Mouse (Mus musculus): ENCODE data around the gene Top2a.
"Not testable (repeated sequence)": the region's sequence is repeated elsewhere in the genome, so short reads cannot be mapped to it uniquely, and the experiment has no call there.

The Top2a gene

DNA sequence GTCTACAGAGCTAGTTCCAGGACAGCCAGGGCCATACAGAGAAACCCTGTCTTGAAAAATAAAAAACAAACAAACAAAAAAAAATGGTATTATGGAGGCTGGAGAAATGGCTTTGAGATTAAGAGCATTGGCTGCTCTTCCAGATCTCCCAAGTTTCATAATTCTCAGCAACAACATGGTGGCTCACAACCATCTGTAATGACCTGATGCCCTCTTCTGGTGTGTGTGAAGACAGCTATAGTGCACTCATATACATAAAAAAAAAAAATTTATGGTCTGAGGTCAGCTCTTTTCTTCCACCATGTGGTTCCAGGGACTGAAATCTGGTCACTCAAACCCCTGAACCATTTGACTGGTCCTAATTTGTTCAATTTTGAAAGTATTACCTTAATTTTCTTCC, 25.2 kb downstream of the Top2a start:
- in situ Hi-C loops (cut with MboI; ENCODE audit: low pct_unique_long_range_greater_than_20kb in 1 of 2, low sequenced_read_pairs in 2 of 2, unreplicated experiment in 1 of 2) = no loop called here

DNA sequence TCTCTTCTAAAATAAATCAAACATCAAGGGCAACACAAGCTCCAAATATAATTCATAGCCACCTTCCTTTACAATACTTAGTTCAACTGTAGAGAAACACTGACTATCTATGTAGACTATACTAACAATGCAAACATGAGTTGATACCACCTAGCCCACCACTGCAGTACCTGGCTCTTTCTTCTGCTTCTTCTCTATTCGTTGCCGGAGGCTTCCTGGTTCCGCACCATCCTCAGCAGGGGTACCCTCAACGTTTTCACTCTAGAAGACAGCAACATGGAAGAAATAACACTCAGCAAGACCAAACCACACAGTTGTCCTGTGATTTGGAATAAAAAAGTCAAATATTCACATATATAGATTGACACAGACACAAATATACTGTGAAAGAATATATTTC, 26.3 kb downstream of the Top2a start:
- in situ Hi-C loops (cut with MboI; ENCODE audit: low pct_unique_long_range_greater_than_20kb in 1 of 2, low sequenced_read_pairs in 2 of 2, unreplicated experiment in 1 of 2) = no loop called here

DNA sequence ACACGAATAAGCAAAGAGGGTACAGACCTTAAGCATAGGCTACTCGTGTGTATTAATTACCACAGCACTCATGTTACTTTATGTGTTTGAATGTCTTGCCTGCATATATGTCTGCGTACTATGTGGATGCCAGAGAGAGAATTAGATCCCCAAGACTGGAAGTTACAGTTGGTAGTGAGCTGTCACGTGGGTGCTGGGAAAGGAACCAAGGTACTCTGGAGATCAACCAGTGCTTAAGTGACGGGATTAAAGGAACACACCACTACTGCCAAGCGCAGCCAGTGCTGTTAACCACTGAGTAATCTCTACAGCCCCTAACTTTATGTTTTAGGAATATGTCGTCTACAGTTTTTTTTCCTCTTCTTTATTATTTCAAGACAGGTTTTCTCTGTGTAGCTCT, 28.0 kb downstream of the Top2a start:
- in situ Hi-C loops (cut with MboI; ENCODE audit: low pct_unique_long_range_greater_than_20kb in 1 of 2, low sequenced_read_pairs in 2 of 2, unreplicated experiment in 1 of 2) = no loop called here

DNA sequence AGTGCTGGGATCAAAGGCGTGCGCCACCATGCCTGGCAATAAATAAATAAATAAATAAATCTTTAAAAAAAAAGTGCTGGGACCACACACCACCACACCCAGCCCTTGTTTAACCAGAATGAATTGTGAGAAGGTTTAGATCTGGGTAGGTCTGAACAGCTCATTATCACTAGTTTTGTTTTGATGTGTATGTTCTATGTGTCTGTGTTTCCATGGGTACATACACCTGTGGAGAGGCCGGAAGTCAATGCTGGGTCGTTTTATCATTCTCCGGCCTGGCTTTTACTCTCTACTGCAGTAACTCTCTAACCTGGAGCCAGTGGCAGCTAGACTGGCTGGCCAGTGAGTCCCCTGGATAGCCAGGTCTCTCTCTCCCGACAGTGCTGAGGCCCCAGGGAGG, 33.1 kb downstream of the Top2a start:
- in situ Hi-C loops (cut with MboI; ENCODE audit: low pct_unique_long_range_greater_than_20kb in 1 of 2, low sequenced_read_pairs in 2 of 2, unreplicated experiment in 1 of 2) = no loop called here

DNA sequence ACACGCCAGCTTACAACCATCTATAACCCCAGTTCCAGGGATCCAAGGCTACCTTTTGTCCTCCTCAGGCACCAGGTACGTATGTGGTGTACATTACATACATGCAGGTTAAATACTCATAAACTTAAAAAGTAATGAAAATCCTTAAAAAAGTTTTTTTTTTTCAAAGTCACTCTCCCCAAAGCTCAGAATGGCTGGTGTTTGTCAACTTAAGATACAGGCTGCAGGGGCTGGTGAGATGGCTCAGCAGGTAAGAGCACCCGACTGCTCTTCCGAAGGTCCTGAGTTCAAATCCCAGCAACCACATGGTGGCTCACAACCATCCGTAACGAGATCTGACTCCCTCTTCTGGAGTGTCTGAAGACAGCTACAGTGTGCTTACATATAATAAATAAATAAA, 35.7 kb downstream of the Top2a start:
- in situ Hi-C loops (cut with MboI; ENCODE audit: low pct_unique_long_range_greater_than_20kb in 1 of 2, low sequenced_read_pairs in 2 of 2, unreplicated experiment in 1 of 2) = not testable (repeated sequence)

DNA sequence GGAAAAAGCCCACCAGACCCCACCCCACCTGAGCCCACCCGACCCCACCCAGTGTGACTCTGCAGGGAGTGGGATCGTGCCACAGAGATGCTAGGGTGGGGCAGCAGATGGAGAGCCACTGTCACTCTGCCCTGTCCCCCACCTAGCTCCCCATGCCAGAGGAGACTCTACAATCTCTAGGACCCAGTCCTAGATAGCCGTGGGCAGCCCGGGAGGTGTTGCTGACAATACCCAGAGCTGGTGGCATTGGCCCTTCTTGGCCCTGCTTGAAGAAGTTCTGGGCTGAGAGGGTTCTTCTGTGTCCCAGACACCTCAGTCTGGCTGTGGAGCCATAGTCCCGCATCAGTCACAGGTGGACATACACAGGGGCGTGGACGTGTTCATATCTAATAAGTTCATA, 38.4 kb downstream of the Top2a start:
- in situ Hi-C loops (cut with MboI; ENCODE audit: low pct_unique_long_range_greater_than_20kb in 1 of 2, low sequenced_read_pairs in 2 of 2, unreplicated experiment in 1 of 2) = no loop called here

DNA sequence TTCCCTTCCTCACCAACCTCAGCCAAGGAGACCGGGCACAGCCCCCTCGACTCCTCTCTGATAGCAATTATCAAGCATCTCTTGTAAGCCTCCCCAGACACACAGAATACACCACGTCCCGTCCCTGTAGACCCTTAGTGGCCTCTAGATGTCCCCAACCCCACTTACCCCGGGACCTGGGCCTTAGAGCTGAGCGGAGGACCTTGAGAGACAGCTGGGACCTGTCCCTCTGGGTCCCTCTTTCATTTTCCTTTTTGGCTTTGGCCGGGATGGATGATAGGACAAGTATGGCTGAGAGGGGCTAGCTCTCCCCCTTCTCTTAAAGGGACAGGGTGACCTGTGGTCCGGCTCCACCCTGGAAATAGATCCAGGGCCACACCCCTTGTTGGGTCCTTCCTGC, 40.4 kb downstream of the Top2a start:
- in situ Hi-C loops (cut with MboI; ENCODE audit: low pct_unique_long_range_greater_than_20kb in 1 of 2, low sequenced_read_pairs in 2 of 2, unreplicated experiment in 1 of 2) = no loop called here

DNA sequence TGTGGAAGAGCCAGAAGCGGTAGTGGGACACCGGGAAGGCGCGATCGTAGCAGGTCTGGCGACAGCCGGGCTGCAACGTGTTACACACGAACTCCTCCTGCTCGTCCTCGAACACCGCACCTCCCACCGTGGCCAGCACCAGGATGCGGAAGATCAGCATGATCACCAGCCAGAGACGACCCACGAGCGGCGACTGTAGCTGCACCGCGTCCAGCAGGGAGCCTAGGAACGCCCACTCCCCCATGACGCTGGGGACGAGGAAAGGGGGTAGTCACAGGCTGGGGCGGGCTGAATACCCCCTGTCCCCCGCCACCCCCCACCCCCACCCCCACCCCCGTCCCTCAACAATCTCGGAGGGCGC, 41.2 kb downstream of the Top2a start, which contains the start of gene Gjd3:
Gjd3 (minus strand) TSS at position 244 of the 361 bp plus-strand sequence.
- in situ Hi-C loops (cut with MboI; ENCODE audit: low pct_unique_long_range_greater_than_20kb in 1 of 2, low sequenced_read_pairs in 2 of 2, unreplicated experiment in 1 of 2) = no loop called here

DNA sequence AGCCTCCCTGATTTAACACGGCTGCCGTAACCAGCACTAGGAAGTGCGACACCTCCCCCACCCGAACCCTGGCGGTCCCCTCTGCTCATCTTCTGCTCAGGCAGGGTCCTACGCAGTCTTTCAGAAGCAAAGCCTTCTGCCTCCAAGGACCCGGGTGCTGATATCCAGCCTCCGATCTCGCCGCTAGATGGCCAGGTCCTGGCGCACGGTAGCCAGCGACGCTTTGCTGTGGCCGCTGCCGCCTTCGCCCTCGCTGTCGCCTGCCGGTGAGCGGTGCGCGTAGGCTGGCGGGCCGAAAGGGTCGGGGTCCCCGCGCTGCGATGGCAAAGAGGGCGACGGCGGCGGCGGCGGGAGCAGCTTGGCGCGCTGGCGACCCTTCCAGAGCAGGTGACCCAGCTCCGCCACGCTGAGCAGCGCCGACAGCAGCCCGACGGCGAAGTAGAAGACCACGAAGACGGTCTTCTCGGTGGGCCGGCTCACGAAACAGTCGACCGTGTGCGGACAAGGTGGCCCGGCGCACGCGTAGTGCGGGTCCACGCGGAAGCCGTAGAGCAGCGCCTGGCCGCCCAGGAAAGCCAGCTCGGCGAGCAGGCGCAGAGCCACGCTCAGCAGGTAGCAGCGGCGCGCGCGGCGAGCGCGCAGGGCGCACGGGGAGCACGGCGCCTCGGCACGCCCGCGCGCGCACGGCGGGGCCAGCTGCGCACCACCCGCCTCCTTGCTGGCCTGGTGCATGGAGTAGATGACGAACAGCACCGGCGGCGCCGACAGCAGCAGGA, 41.8 kb downstream of the Top2a start:
- in situ Hi-C loops (cut with MboI; ENCODE audit: low pct_unique_long_range_greater_than_20kb in 1 of 2, low sequenced_read_pairs in 2 of 2, unreplicated experiment in 1 of 2) = no loop called here

DNA sequence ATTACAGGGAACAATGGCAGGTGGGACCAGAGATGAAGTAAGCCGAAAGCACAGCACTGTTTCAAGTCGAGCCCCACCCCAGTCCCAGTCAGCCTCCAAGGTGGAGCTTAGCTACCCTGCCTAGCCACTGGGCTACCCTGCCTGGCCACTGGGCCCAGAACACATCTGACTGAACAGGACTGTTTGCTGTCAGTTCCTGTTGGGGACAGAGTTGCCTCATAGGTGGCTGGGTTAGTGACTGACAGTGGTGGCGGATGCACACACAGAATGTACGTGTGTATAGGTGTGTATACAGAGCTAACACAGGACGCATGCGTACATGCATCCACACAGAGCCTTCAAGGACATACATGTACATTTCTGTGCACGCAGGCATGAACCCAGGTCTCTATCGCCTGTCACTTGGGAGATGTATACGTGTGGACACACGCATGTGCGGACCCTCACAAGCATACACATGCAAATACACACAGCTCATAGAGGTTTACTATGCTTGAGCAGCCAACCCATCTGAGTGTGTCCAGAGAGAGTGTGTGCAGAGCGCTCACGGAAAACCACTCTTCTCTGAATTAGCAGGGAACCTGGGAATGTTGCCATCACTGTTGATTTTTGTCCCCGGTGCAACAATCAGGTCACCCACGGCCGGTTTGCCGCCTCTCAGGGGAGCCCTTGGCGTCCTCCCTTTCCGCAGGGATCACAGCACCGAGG, 42.5 kb downstream of the Top2a start:
- in situ Hi-C loops (cut with MboI; ENCODE audit: low pct_unique_long_range_greater_than_20kb in 1 of 2, low sequenced_read_pairs in 2 of 2, unreplicated experiment in 1 of 2) = no loop called here

DNA sequence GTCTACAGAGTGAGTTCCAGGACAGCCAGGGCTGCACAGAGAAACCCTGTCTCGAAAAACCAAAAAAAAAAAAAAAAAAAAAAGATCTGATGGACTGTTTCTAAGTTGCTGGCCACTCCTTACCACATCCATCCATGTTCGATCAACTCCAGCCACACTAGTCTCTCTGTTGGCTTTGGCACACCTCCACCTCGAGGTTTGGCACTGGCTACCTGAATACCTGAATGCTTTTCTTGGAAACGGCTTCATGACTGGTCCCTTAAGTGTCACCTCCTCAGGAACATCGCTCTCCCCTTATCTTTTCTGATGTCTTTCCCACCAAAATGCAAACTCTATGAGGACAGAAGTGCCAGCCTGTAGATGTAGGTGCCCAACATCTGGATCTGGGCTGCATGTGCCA, 44.6 kb downstream of the Top2a start:
- in situ Hi-C loops (cut with MboI; ENCODE audit: low pct_unique_long_range_greater_than_20kb in 1 of 2, low sequenced_read_pairs in 2 of 2, unreplicated experiment in 1 of 2) = loop anchor here in 1 of 2 experiments (10.0 kb wide), 2 partner anchors 65 to 175 kb away; partner anchors contain the start of gene Ccr7

DNA sequence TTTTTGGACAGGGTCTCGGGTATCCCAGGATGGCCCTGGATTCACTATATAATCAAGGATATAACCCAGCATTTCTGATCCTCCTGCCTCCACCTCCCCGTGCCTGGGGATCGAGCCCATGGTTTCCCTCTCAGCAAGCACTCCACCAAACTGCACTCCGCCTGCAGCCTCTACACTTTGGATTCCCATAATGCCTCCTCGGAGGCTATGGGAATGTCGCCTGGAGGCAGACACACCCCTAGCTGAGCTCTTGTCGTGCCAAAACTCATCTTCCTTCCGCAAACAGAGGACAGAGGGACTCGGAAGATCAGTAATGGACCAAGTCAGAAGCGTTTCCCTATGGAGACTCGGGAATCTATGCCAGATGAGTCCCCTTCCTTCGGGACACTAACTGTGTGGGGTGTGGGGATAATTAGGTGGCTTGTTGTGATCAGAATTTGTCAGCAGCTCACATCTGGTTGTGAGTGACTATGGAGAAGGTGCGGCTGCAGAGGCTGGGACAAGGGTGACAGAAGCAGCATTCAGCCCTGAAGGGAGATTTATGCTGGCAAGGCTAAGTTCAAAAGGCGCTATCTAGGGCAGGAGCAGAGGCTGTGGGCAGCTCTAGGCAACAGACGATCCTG, 45.4 kb downstream of the Top2a start:
- in situ Hi-C loops (cut with MboI; ENCODE audit: low pct_unique_long_range_greater_than_20kb in 1 of 2, low sequenced_read_pairs in 2 of 2, unreplicated experiment in 1 of 2) = loop anchor here in 1 of 2 experiments (10.0 kb wide), 2 partner anchors 64 to 176 kb away; partner anchors contain the start of gene Ccr7

DNA sequence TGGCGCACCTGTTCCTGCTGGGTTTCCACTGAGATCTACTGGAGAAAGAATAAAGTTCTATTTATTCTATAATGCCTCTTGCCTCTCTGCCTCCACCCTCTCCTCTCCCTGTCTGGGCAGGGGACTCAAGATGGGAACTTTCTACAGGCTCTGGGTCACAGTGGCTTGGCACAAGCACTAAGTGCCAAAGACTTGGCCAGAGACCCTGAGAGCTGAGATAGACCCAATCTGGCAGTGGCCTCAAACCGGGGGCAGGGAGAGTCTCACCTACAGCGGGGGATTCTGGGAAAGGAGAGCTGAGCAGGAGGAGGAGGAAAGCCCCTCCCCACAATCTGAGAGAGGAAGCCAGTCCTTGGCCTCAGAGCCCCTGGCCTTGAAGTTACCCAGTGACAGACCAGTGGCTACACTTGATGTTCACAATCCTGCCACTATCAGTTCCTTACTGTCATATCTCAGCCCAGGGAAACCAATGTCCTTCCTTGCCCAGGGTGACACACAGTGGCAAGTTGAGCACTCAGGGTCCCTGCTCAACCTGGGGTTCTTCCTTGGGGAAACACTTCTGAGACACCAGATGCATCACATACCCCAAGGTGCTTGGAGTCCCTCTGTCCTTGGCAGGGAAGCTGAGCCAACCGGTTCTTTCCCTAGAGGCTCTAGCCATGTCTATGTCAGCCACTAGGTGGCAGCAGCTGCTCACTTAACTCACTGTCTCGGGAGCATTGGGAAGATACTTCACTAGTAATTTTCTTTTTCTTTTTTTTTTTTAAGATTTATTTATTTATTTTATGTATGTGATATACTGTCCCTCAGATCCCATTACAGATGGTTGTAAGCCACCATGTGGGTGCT, 48.9 kb downstream of the Top2a start:
- in situ Hi-C loops (cut with MboI; ENCODE audit: low pct_unique_long_range_greater_than_20kb in 1 of 2, low sequenced_read_pairs in 2 of 2, unreplicated experiment in 1 of 2) = loop anchor here (5.0 to 10.0 kb wide), 4 partner anchors 38 to 180 kb away; partner anchors contain the start of genes Ccr7 (in 1 of the 2) and Rara (in 1 of the 2)

DNA sequence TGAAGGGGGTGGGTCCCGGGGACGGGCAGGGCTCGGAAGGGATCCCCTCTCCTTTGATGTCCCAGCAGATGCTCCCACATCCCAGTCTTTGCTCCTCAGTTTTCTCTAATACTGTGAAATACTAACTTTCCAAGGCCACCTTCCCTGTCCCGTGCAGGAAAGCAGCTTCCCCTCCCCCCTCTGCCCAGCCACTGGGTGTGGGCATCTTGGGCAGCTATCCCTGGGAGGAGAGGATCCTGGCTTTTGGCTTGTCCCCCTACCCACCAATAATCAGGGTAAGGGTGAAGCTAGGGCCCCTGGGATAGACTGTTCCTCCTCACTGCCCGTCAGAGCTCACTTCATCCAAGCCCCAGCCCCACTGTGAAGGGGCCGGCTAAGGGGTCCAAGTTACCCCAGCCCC, 49.8 kb downstream of the Top2a start:
- in situ Hi-C loops (cut with MboI; ENCODE audit: low pct_unique_long_range_greater_than_20kb in 1 of 2, low sequenced_read_pairs in 2 of 2, unreplicated experiment in 1 of 2) = loop anchor here (5.0 to 10.0 kb wide), 4 partner anchors 37 to 181 kb away; partner anchors contain the start of genes Ccr7 (in 1 of the 2) and Rara (in 1 of the 2)

DNA sequence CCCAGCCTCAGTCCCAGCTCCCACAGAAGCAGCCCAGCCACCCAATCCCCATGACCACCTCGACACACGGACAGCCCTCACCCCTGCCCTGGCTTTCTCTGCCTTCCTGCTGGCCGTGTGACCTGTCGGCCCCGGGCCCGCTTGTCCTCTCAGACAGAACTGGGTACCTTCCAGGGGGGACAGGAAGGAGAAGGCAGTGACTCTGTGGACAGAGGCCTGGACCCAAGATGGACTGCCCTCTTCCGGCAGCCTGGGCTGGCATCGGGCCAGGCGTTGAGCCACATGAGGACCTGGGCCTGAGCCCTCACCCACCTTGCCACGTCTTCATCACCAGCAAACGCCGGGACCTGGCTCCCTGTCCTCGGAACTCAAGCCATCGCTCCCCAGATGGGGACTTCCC, 50.4 kb downstream of the Top2a start:
- in situ Hi-C loops (cut with MboI; ENCODE audit: low pct_unique_long_range_greater_than_20kb in 1 of 2, low sequenced_read_pairs in 2 of 2, unreplicated experiment in 1 of 2) = loop anchor here (5.0 to 10.0 kb wide), 4 partner anchors 36 to 181 kb away; partner anchors contain the start of genes Ccr7 (in 1 of the 2) and Rara (in 1 of the 2)

DNA sequence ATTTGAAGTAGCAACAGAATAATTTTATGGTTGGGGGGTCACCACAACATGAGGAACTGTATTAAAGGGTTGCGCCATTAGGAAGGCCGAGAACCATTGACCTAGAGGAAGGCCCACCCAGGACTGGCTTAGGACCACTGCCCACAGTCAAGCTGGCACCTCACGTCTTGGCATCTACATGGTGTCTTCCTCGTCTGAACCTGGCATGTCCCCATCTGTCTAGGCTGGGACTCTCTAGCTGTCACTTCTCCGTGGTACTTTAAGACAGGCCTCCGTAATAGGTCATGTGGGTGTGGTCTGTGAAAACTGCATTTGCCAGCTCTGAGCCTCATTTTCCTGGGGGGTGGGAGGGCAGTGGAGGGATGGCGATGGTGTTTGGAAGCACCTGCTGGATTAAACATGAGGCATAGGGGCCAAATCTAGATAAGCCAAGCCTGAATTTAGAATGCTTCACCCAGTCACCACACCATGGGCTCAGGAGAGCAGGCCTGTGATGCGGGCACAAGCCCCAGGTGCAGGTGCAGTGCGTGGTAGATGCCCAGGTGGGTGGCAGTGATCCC, 51.1 kb downstream of the Top2a start:
- in situ Hi-C loops (cut with MboI; ENCODE audit: low pct_unique_long_range_greater_than_20kb in 1 of 2, low sequenced_read_pairs in 2 of 2, unreplicated experiment in 1 of 2) = loop anchor here (5.0 to 10.0 kb wide), 4 partner anchors 36 to 182 kb away; partner anchors contain the start of genes Ccr7 (in 1 of the 2) and Rara (in 1 of the 2)

DNA sequence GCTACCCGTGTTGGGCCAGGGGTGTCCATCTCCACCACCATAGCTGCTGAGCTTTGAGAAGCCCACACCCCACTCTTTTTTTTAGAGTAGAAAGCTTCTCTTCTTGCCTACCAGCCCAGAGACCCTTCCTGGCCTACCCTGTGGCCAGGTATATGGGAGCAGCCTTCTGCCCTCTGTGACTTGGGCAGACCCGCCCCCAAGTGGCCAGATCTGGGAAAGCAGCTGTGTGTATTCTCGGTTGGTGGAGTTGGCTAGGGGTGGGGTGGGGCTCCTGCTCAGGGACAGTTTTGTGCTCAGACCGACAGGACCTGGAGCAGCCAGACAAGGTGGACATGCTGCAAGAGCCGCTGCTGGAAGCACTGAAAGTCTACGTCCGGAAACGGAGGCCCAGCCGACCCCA, 51.8 kb downstream of the Top2a start:
- in situ Hi-C loops (cut with MboI; ENCODE audit: low pct_unique_long_range_greater_than_20kb in 1 of 2, low sequenced_read_pairs in 2 of 2, unreplicated experiment in 1 of 2) = loop anchor here (5.0 to 10.0 kb wide), 4 partner anchors 35 to 183 kb away; partner anchors contain the start of genes Ccr7 (in 1 of the 2) and Rara (in 1 of the 2)
